Mouse (Mus musculus): Measurements from ENCODE around the gene 1700020L24Rik. TPM values are rescaled to one million over a fixed set of nuclear protein-coding genes. Genes with fewer than 3 reads are reported as not detected.

Gene 1700020L24Rik
- 1 to 10 TPM in 1 of 2 experiments, under 1 TPM in 1; 0.30 to 1.4 TPM for total RNA-seq (2021)
- long read RNA-seq, experiment 1, result 0 reads
- long read RNA-seq, experiment 2, result 0 reads

- no peak for DNase-seq
Observed at GRCm38 (mm10) chr11:83437377-83437776, at the start of gene 1700020L24Rik. 1700020L24Rik (plus strand) TSS chr11:83437677.

DNA sequence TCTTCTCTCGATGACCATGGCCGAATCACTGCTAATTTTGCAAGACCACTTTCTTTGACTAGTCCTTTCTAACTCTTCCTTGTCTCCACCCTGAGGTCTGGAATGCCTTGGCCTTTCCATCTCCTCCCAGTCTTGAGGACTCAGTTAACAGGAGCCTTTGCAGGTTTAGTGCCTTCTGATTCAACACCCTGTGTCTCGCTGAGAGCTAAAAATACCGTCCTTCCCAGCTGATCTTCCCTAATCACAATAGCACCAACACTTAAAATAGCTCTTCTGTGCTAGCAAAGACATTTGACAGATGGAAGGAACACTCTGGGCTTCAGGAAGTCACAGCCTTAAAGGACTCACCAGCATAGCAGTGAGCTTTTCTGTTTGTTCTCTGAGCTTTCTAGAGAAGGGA lies 44.4 kb upstream of the 1700020L24Rik start:
- DNase-seq, result no peak

- DNase-seq, result no peak
Observed at GRCm38 (mm10) chr11:83394802-83395439, 42.6 kb upstream of the 1700020L24Rik start.

DNA sequence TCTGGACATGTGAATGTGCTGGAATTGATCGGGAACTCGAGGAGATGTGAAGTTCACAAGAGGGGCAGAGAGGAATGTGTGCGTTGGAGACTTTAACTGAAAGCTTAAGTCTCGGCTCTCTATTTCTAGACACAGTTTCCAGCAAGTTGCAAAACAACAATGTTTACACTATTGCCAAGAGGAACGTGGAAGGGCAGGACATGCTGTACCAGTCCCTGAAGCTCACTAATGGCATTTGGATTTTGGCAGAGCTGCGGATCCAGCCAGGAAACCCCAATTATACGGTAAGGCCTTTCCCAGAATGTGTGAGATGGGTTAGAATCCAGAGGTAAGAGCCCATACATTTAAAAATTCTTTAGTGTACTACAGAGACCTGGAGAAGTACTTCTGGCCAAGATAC lies 39.9 kb upstream of the 1700020L24Rik start:
- no peak for DNase-seq

DNA sequence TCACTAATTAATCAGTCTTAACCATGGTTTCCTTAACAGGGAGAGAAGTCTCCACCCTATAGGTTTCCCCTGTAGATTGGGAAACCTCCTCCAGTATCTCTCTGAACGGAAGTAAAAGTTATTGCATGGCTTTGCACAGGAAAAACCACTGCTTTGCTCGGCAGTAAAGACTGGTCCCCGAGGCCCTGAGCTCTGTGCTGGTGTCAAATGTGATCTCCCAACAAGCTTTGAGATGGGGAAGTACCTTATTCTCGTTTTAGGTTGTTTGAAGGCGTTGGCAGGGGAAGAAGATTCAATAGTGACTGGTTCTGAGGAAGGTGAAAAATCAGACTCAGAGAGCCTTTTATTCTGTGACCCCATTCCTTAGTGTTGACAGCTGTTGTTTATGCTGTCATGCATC lies 38.8 kb upstream of the 1700020L24Rik start:
- DNase-seq, result no peak

- DNase-seq, result no peak
Observed at GRCm38 (mm10) chr11:83403787-83404186, 33.7 kb upstream of the 1700020L24Rik start.

DNA sequence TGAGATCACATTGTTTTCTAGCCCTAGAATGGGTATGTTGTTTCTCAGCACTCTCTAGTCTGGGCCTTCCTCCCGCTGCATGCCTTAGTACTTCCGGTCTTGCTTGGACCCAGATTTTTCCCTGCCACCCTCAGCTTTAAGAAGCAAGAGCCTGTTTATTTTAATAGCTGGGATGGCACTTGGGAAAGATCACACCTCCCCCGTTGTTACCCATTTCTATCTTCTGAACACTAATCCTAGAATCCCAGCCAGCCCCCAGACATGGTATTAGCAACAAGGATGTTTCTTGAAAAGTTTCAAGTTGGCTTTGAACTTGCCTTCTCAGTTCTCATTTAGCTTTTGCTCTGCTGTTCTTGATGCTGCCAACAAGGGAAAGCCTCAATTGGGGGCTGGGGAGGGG lies 31.1 kb upstream of the 1700020L24Rik start:
- no peak for DNase-seq

GRCm38 (mm10) chr11:83408242-83408641 lies 29.2 kb upstream of the 1700020L24Rik start:
- DNase-seq, result no peak

- peak; percentile 60 for DNase-seq
Observed at GRCm38 (mm10) chr11:83409087-83409754, 28.3 kb upstream of the 1700020L24Rik start, which contains the start of gene Rasl10b. Rasl10b (plus strand) TSS chr11:83409137.

DNA sequence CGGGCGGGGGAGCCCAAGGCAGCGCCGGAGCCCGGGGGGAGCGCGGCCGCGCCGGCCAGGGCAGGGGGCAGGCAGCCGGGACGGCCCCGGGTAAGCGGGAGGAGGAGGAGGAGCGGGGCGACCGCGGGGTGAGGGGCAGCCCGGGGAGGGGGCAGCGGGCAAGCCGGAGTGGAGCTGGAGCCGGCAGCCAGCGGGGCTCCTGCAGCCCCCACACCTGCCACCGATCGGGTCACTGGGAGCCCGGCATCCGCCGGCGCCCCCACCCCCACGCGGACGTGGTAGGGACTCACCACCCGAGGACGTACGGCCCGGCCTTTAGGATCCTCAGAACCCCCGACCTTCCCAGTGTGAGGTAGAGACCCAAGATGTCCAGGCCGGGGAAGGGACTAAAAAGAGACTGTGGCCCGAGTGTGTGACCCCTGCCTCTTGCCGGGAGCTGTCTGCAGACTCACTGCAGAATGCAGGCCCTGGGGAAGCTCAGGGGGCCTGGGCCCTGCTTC lies 27.6 kb upstream of the 1700020L24Rik start:
- DNase-seq, result peak; percentile 19

DNA sequence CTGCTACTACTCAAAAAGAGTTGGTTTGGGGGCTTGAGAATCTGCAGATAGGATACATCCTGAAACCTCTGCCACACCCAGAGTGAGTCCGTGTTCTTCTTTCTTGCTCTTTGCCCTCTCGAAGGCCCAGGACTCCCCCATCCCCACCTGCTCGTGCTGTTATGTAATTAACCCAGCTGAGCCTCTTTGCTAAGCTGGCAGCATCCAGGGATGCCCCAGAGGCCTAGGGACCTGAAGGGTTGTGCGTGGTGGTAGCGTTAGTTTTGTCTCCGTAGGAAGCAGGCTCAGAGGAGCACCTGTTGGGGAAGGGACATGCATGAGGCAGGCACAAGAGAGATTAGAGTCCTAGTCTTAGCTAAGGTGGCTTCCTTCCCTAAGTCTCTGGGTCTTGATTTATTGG lies 27.0 kb upstream of the 1700020L24Rik start:
- no peak for DNase-seq

DNA sequence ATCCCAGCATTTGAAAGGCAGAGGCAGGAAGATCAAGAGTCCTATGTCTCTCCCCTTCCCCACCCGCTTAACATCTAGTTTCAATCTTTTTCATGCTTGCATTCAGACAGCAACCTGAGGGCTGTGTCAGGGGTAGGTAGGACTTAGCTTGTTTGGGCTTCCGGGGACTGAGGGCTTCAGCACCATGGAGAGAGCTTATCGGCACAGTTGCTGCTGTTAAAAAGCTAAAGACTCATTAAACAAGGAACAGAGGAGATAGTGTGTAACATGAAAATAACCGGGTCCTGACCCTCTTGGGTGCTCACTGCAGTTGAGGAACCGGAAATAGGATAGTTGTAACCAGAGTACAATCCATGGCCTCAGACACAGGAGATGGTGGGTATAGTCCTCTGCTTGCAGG lies 20.4 kb upstream of the 1700020L24Rik start:
- DNase-seq, result peak; percentile 83

DNA sequence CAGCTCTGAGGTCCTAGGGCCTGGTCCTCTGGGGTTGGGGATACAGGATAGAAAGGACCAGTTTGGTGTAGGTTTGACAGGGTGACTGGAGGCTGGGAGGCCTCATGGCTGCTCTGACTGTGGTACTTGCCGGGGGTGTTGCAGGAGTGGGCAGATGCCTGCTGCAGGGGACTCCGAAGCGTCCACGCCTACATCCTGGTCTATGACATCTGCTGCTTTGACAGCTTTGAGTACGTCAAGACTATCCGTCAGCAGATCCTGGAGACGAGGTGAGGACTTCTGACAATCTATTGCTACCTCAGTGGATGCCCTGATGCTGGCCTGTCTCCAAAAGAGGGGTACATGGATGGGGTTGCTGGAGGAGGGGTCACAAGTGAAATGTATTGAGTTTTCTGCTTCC lies 19.8 kb upstream of the 1700020L24Rik start:
- no peak for DNase-seq

- no peak for DNase-seq
Observed at GRCm38 (mm10) chr11:83418566-83418965, 18.9 kb upstream of the 1700020L24Rik start.

DNA sequence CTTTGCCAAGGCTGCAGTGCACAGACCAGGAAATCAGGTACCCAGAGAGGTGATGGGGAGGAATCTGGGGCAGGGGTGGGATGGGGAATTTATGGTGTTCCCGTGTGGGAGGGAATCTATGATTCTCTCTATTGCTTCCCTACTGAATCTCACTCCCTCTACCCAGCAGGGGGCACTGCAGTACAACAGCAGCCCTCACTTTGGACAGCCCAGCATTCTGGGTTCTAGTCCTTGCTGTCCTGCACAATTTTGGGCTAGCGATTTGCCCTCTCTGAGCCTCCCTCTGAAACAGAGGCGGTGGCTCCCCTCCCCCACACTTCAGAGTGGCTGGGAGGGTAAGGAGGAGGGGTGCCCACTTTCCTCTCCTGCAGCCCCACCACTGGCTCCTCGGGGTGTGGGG lies 17.1 kb upstream of the 1700020L24Rik start:
- DNase-seq, result no peak

DNA sequence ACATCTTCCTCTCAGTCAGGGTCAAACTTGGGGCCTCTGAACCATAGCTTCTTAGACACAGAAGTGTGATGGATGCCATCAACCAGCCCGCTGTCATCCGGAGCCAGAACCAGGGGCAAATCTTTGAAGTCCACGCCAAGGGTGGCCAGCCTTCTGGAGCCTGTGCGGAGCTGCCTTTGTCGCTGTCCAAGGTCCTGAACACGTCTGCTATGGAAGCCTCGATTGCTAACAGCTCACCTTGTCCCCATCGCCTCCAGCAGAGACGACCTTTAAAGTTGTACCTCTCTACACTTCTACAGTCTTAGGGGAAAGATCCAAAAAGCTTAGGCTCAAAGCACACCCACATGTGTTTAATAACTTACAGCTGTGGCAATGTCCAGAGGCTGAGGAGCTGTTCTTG lies 16.2 kb upstream of the 1700020L24Rik start:
- DNase-seq, result peak; percentile 90

DNA sequence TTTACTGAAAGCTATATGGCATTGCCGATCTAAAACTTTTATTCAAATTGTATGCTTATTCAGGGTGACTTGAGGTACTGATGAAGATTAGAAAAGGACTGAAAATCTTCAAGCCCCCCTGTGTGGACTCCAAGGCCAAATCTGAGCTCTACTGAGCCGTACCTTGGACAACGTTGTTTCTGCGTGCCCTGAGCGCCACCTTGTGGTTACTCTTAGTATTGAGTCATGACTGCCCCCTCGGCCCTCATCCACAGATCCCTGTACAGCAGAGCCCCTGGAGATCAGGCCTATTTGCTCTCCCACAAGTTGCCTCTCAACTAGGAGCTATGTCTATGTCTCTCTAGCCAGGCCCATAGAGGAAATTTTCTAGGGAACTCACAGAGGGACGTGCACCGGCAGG lies 12.8 kb upstream of the 1700020L24Rik start:
- peak; percentile 86 for DNase-seq

- peak; percentile 44 for DNase-seq
Observed at GRCm38 (mm10) chr11:83426964-83427363, 10.5 kb upstream of the 1700020L24Rik start.

- DNase-seq, result no peak
Observed at GRCm38 (mm10) chr11:83429355-83429754, 8.1 kb upstream of the 1700020L24Rik start, which contains the start of gene Gas2l2. Gas2l2 (minus strand) TSS chr11:83429455.

GRCm38 (mm10) chr11:83432533-83432932 lies 4.9 kb upstream of the 1700020L24Rik start:
- DNase-seq, result no peak

DNA sequence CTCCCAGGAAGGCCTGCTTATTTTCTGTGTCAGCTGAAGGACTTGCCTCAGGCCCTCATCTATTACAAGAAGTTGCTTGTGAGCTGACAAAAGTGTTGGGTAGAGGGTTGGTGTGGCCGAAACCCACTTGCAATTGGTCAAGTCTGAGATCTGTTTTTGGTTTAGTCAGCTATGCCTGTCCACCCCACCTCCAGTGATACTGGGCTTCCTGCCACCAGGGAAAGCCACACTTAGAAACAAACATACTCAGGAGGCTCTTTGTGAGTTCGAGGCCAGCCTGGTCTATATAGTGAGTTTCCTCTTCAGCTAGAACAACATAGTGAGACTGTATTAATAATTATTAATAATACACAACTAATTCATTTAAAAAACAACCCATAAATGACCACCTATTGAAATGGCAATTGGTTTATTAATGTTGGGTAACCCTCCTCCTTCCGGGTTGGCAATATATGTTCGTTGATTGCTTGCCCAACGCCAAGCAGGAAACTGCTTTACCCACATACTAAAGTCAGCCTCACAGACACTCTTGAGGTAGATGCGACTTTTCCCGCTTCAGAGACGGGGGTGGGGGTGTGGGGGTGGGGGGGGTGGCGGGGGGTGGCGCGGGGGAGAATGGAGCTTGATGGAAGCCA lies 2.1 kb downstream of the 1700020L24Rik start:
- no peak for DNase-seq

DNA sequence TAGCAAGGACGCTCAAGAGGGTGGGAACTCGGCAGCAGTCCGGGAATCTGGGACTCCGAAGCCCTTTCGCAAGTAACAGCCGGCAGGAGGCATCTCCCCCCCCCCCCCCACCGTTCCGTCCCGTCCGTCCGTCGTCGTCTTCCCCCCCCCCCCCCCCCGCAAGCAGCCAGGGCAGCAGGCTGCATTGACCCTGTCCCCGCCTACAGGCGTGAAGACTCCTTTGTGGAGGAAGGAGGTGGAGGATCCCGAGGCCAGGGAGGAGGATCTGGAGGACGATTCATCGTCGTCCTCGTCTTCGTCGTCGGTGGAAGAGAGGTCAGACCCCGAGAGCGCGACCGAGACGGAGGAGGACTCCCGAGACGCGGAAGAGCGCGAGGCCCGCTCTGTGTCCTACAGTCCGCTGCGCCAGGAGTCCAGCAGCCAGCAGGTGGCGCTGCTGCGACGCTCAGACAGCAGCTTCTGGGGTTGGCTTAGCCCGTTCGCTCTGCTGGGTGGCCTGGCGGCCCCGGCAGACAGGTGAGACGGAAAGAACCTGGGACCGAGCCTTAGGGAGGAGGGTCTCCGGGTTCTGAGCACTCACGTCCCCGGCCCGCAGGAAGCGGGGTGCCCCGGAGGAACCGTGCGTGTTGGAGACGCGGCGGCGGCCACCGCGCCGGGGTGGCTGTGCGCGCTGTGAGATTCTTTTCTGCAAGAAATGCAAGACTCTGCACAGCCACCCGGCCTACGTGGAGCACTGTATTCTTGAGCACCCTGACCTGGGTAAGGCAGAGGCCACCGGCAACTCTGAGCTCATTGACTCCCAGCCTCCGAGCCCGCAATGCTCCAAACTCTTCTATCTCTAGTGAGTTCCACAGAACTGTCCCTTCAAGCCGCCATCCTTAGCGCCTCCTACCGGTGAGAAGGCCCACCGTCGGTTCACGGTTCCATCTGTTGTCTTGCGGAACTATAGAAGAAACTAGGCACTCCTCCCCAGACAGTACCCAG lies 2.9 kb downstream of the 1700020L24Rik start:
- DNase-seq, result peak; percentile 91
